Comparison of ENCODE assay signal across 16 mouse cellular contexts in genomic region chr12:32215143-32215542, GRCm38 (mm10). TPM values are rescaled to one million over a fixed set of nuclear protein-coding genes. Genes with fewer than 3 reads are reported as not detected.
"Had no signal": no experiment of that assay in that cellular context is flagged by ENCODE, and none has a peak within 500 bp of the region (broad histone marks: within the 10 kb centered on the region; RNA-seq: fewer than 3 reads in every experiment).

No protein-coding gene starts in this region.

- H3K4me1 ChIP-seq: limb, embryonic 13.5 days; liver, embryonic 12.5 days; midbrain, embryonic 13.5 days; neural tube, embryonic 15.5 days; stomach, embryonic 15.5 days had no signal

- H3K4me2 ChIP-seq: limb, embryonic 13.5 days; liver, embryonic 12.5 days; lung, embryonic 14.5 days; midbrain, embryonic 13.5 days; neural tube, embryonic 15.5 days; stomach, embryonic 15.5 days had no signal

- DNase-seq: kidney, adult 8-10 months; kidney, postnatal 36 days; lung, embryonic 14.5 days; lung, postnatal 10 days; spleen, adult 18-20 months; thymus, adult 2 months; thymus, postnatal 36 days had no signal

- H3K27ac ChIP-seq: kidney, postnatal 0 days; layer of hippocampus, adult 2 months; limb, embryonic 13.5 days; liver, embryonic 12.5 days; midbrain, embryonic 13.5 days; neural tube, embryonic 15.5 days; stomach, embryonic 15.5 days had no signal

- ATAC-seq: intestine, postnatal 0 days; liver, embryonic 12.5 days; midbrain, embryonic 13.5 days had no signal

- H3K9me3 ChIP-seq: limb, embryonic 13.5 days; liver, embryonic 12.5 days; midbrain, embryonic 13.5 days; neural tube, embryonic 15.5 days; stomach, embryonic 15.5 days had no signal

- H3K9ac ChIP-seq: limb, embryonic 13.5 days; liver, embryonic 12.5 days; lung, embryonic 14.5 days; midbrain, embryonic 13.5 days; neural tube, embryonic 15.5 days; stomach, embryonic 15.5 days had no signal

- H3K36me3 ChIP-seq: limb, embryonic 13.5 days; liver, embryonic 12.5 days; midbrain, embryonic 13.5 days; neural tube, embryonic 15.5 days; stomach, embryonic 15.5 days had no signal

- H3K4me3 ChIP-seq: layer of hippocampus, adult 2 months; limb, embryonic 13.5 days; liver, embryonic 12.5 days; midbrain, embryonic 13.5 days; myocyte; neural tube, embryonic 15.5 days; stomach, embryonic 15.5 days had no signal

- H3K27me3 ChIP-seq: limb, embryonic 13.5 days; liver, embryonic 12.5 days; midbrain, embryonic 13.5 days; neural tube, embryonic 15.5 days; stomach, embryonic 15.5 days had no signal

RNA-seq across cellular contexts. Expression of gene Pik3cg, which starts 6.7 kb away (rescaled TPM):
- polyA plus RNA-seq: myocyte had no signal
